Mouse (Mus musculus) subcutaneous adipose tissue, adult 2 months (tissue): ENCODE results near the gene Olfr1431. TPM values are rescaled to one million over a fixed set of nuclear protein-coding genes. Genes with fewer than 3 reads are reported as not detected.

Experiments used
- polyA plus RNA-seq: library from polyadenylated mRNA; depleted of rRNA; stranded (reverse); fragments of >200 nt; gene quantifications from 2 replicates; pipeline ENCODE4 v1.2.3, GENCODE M21; 2012; ENCODE audit warnings: low replicate concordance; rRNA removed

The Olfr1431 gene
- not detected in 2 replicates for polyA plus RNA-seq

GRCm38 (mm10) chr19:12200334-12200733 is at the start of gene Olfr1431:
Gene Olfr1431, plus strand, starts transcription at chr19:12200634.

GRCm38 (mm10) chr19:12170062-12170599 is 30.3 kb upstream of the Olfr1431 start, which contains the start of gene Olfr1555-ps1:
Gene Olfr1555-ps1, minus strand, starts transcription at chr19:12170112.

GRCm38 (mm10) chr19:12232496-12232895 is 32.1 kb downstream of the Olfr1431 start, which contains the start of gene Olfr1432:
Gene Olfr1432, minus strand, starts transcription at chr19:12232596.

GRCm38 (mm10) chr19:12241559-12241958 is 41.1 kb downstream of the Olfr1431 start, which contains the start of gene Olfr262:
Gene Olfr262, minus strand, starts transcription at chr19:12241659.

GRCm38 (mm10) chr19:12260732-12261131 is 60.3 kb downstream of the Olfr1431 start, which contains the start of gene Olfr235:
Gene Olfr235, plus strand, starts transcription at chr19:12261032.

Other genes with a start within 250 kb of the Olfr1431 start
- 18.9 and 28.7 TPM in 2 replicates for gene Osbp, start 234.7 kb upstream of the Olfr1431 start, polyA plus RNA-seq
- not detected in 2 replicates for gene Olfr1423, start 159.3 kb upstream of the Olfr1431 start, polyA plus RNA-seq
- not detected in 2 replicates for gene Olfr1424, start 138.0 kb upstream of the Olfr1431 start, polyA plus RNA-seq
- not detected in 2 replicates for gene Olfr1425, start 122.9 kb upstream of the Olfr1431 start, polyA plus RNA-seq
- gene Olfr1426, start 108.6 kb upstream of the Olfr1431 start, polyA plus RNA-seq: not detected in 2 replicates
- gene Olfr1427, start 97.3 kb upstream of the Olfr1431 start, polyA plus RNA-seq: not detected in 2 replicates
- gene Olfr1428, start 84.7 kb upstream of the Olfr1431 start, polyA plus RNA-seq: not detected in 2 replicates
- not detected in 2 replicates for gene Olfr76, start 77.4 kb upstream of the Olfr1431 start, polyA plus RNA-seq
- gene Olfr1555-ps1, start 30.5 kb upstream of the Olfr1431 start, polyA plus RNA-seq: not detected in 2 replicates
- not detected in 2 replicates for gene Olfr1432, start 32.0 kb downstream of the Olfr1431 start, polyA plus RNA-seq
- not detected in 2 replicates for gene Olfr262, start 41.0 kb downstream of the Olfr1431 start, polyA plus RNA-seq
- not detected in 2 replicates for gene Olfr235, start 60.4 kb downstream of the Olfr1431 start, polyA plus RNA-seq
- gene Olfr1434, start 79.2 kb downstream of the Olfr1431 start, polyA plus RNA-seq: not detected in 2 replicates
- gene Olfr1436, start 98.5 kb downstream of the Olfr1431 start, polyA plus RNA-seq: not detected in 2 replicates
- gene Olfr1437, start 124.5 kb downstream of the Olfr1431 start, polyA plus RNA-seq: not detected in 2 replicates
- gene Olfr1438-ps1, start 135.3 kb downstream of the Olfr1431 start, polyA plus RNA-seq: not detected in 2 replicates
- not detected in 2 replicates for gene Olfr1440, start 186.6 kb downstream of the Olfr1431 start, polyA plus RNA-seq
- not detected in 2 replicates for gene Olfr1441, start 216.8 kb downstream of the Olfr1431 start, polyA plus RNA-seq
- not detected in 2 replicates for gene Pfpl, start 227.3 kb downstream of the Olfr1431 start, polyA plus RNA-seq